Mouse (Mus musculus): ENCODE data around the gene Ap5b1. TPM values are rescaled to one million over a fixed set of nuclear protein-coding genes. Genes with fewer than 3 reads are reported as not detected.
A peak's percentile ranks its signal among the peaks of the same experiment; 100 is the strongest.

The Ap5b1 gene
- total RNA-seq, 2 experiments from 2014 or later = 1.8 to 2.4 TPM

DNA sequence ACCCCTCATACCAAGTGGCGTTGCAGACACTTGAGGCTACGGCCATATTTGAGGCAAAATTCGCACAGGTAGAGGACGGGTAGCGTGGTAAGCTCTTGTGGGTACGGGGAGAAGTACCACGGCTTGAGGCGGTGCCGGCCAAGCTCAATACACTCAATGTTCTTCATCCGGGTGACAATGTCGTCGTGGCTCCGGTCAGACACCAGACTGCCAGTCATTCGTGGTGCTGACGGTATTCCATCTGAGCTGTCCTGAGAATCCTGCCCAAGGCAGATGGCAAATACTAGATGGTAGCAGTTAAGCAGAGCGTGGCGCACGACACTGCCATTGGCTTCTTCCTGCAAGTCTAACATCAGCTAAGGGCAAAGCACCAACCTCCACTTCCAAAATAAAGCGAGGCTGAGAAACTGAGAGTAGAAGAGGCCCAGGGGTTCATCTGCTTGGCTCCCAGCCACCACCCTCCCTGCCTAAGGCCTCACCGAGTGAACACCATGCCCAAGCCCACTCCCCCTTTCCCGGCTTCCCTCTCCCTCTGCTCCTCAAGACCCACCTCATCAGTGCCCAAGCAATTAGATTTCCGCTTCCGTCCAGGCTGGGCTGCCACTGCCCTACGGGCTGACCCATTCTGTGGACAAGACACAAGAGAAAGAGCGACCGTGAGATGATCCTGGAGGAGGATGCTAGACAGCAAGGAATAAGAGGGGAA is 40.0 kb downstream of the Ap5b1 start:
- intact Hi-C loops (cut with DNase I; ENCODE audit: low total_unique reads) = no loop called here
- no peak for DNase-seq

DNA sequence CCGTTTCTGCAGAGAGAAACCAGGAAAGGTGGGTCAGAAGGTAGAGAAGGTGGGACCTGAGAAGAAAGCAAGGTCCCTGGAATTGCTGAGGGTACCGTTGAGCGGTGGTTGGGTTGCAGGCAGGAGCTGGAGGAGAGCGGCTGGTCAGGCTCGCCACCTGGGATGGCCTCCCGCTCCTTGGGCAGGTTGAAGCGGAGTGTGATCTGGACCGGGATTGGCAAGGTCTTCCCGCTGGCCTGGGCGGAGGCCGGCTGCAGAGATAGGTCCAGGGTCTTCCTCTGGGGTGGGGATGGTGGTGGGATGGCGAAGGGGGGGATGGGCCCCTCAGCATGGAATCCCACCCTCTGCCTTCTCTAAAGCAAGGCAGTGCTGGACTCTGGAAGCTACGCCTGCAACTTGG is 40.9 kb downstream of the Ap5b1 start:
- intact Hi-C loops (cut with DNase I; ENCODE audit: low total_unique reads) = no loop called here

GRCm38 (mm10) chr19:5609171-5609546 is 41.3 kb downstream of the Ap5b1 start:
- intact Hi-C loops (cut with DNase I; ENCODE audit: low total_unique reads) = no loop called here
- DNase-seq = no peak

More for the DNA sequence above, 40.9 kb downstream of the Ap5b1 start:
- no peak for DNase-seq

DNA sequence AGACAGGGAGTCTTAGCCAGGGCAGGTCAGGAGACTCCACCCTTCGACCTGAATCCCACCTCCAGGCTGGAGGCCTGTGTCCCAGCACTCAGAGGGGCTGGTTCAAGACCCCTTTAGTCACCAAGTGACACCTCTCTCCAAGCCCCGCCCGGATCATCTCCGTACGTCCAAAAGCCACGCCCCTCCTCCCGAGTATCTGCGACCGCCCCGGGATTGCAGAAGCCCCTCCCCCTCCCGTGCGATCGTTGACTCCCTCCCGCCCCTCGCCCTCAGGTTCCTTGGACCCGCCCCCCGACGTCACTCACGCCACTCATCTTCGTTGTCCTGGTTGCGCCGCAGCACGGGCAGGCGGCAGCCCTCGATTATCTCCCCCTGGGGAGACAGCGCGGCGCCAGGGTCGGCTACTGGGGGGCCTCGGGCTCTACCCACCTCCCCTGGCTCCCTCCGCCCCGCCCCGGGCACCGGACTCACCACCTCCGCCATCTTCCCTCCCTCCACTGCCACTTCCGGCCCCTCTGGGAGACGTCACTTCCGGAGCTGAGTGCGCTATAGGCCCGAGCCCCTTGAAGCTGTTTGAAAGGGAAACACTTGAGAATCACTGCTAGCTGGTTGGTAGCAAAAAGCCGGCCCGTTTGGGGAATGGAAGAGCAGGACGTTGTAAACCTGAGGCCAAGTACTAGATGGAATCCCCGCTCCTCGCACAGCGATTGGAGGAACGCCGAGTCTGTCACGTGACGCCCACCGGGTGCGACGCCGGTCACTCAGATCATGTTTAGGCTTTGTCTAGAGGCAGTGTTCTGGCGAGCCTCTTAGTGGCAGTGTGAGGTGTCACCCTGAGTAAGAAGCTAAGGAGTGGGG is 42.0 kb downstream of the Ap5b1 start, which contains the start of gene Kat5:
Kat5 (minus strand) TSS at position 691 of the 858 bp plus-strand sequence.
- DNase-seq = peak; percentile 89
- intact Hi-C loops (cut with DNase I; ENCODE audit: low total_unique reads) = no loop called here

DNA sequence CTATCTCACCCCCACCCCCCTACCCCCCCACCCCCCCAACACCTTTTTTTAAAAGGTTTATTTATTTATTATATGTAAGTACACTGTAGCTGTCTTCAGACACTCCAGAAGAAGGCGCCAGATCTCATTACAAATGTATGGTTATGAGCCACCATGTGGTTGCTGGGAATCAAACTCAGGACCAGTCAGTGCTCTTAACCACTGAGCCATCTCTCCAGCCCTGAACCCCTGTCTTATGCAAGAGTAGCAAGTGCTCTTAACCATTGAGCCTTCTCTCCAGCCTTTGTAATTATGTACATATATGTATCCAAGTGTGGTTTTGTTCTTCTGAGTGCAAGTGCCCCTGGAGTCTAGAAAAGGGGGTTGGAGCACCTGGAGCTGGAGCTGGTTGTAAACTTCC is 44.1 kb downstream of the Ap5b1 start:
- intact Hi-C loops (cut with DNase I; ENCODE audit: low total_unique reads) = no loop called here
- no peak for DNase-seq

GRCm38 (mm10) chr19:5612762-5613411 is 45.1 kb downstream of the Ap5b1 start:
- intact Hi-C loops (cut with DNase I; ENCODE audit: low total_unique reads) = no loop called here
- DNase-seq = no peak

GRCm38 (mm10) chr19:5614953-5615352 is 47.1 kb downstream of the Ap5b1 start:
- intact Hi-C loops (cut with DNase I; ENCODE audit: low total_unique reads) = no loop called here
- no peak for DNase-seq

- DNase-seq = no peak
- intact Hi-C loops (cut with DNase I; ENCODE audit: low total_unique reads) = no loop called here
These were observed 52.2 kb downstream of the Ap5b1 start for GRCm38 (mm10) chr19:5620007-5620406.

Other genes starting within 250 kb of the Ap5b1 start
- not detected for gene Catsper1, start 232.3 kb upstream of the Ap5b1 start, total RNA-seq (2021)
- 1 to 10 TPM; 7.1 to 7.4 TPM for gene Cst6, start 218.5 kb upstream of the Ap5b1 start, total RNA-seq (2021)
- 10 to 100 TPM; 11.4 to 13.1 TPM for gene Eif1ad, start 201.3 kb upstream of the Ap5b1 start, total RNA-seq (2021)
- 100 to 1,000 TPM; 123 to 126 TPM for gene Banf1, start 200.9 kb upstream of the Ap5b1 start, total RNA-seq (2021)
- gene Sart1, start 179.3 kb upstream of the Ap5b1 start, total RNA-seq (2021) = 10 to 100 TPM; 28.0 to 39.0 TPM
- gene Tsga10ip, start 165.5 kb upstream of the Ap5b1 start, total RNA-seq (2021) = under 1 TPM; 0.58 to 0.70 TPM
- 100 to 1,000 TPM; 550 to 558 TPM for gene Drap1, start 143.0 kb upstream of the Ap5b1 start, total RNA-seq (2021)
- gene AI837181, start 142.9 kb upstream of the Ap5b1 start, total RNA-seq (2021) = 10 to 100 TPM; 45.1 to 48.4 TPM
- gene Fosl1, start 120.5 kb upstream of the Ap5b1 start, total RNA-seq (2021) = not detected
- 1 to 10 TPM; 6.4 to 7.2 TPM for gene Ccdc85b, start 110.1 kb upstream of the Ap5b1 start, total RNA-seq (2021)
- gene Fibp, start 107.4 kb upstream of the Ap5b1 start, total RNA-seq (2021) = 10 to 100 TPM; 42.0 to 44.8 TPM
- not detected for gene Ctsw, start 99.5 kb upstream of the Ap5b1 start, total RNA-seq (2021)
- 10 to 100 TPM; 14.8 to 21.3 TPM for gene Efemp2, start 94.1 kb upstream of the Ap5b1 start, total RNA-seq (2021)
- 10 to 100 TPM; 23.5 to 27.0 TPM for gene Mus81, start 79.6 kb upstream of the Ap5b1 start, total RNA-seq (2021)
- 100 to 1,000 TPM; 172 to 240 TPM for gene Cfl1, start 77.6 kb upstream of the Ap5b1 start, total RNA-seq (2021)
- gene 1700020D05Rik, start 64.2 kb upstream of the Ap5b1 start, total RNA-seq (2021) = under 1 TPM; 0.41 to 0.82 TPM
- gene Snx32, start 57.5 kb upstream of the Ap5b1 start, total RNA-seq (2021) = 1 to 10 TPM; 5.7 to 6.5 TPM
- gene Ovol1, start 7.4 kb upstream of the Ap5b1 start, total RNA-seq (2021) = not detected
- 10 to 100 TPM; 39.1 to 46.1 TPM for gene Rnaseh2c, start 33.8 kb downstream of the Ap5b1 start, total RNA-seq (2021)
- 10 to 100 TPM; 22.0 to 25.9 TPM for gene Kat5, start 42.2 kb downstream of the Ap5b1 start, total RNA-seq (2021)
- 10 to 100 TPM; 17.1 to 21.9 TPM for gene Rela, start 69.5 kb downstream of the Ap5b1 start, total RNA-seq (2021)
- gene Sipa1, start 95.7 kb downstream of the Ap5b1 start, total RNA-seq (2021) = 10 to 100 TPM; 19.3 to 22.4 TPM
- 10 to 100 TPM; 16.7 TPM for gene Map3k11, start 120.7 kb downstream of the Ap5b1 start, total RNA-seq (2021)
- gene Pcnx3, start 120.9 kb downstream of the Ap5b1 start, total RNA-seq (2021) = 10 to 100 TPM; 15.3 to 17.6 TPM
- gene Kcnk7, start 136.3 kb downstream of the Ap5b1 start, total RNA-seq (2021) = not detected
- gene Ehbp1l1, start 158.3 kb downstream of the Ap5b1 start, total RNA-seq (2021) = 100 to 1,000 TPM; 246 to 269 TPM
- 10 to 100 TPM; 29.6 to 32.9 TPM for gene Fam89b, start 161.6 kb downstream of the Ap5b1 start, total RNA-seq (2021)
- gene Ltbp3, start 172.9 kb downstream of the Ap5b1 start, total RNA-seq (2021) = 10 to 100 TPM; 57.0 to 66.4 TPM
- 10 to 100 TPM; 56.8 to 64.9 TPM for gene Scyl1, start 203.4 kb downstream of the Ap5b1 start, total RNA-seq (2021)